Mouse (Mus musculus): ENCODE results near the gene Tnp1.

DNA sequence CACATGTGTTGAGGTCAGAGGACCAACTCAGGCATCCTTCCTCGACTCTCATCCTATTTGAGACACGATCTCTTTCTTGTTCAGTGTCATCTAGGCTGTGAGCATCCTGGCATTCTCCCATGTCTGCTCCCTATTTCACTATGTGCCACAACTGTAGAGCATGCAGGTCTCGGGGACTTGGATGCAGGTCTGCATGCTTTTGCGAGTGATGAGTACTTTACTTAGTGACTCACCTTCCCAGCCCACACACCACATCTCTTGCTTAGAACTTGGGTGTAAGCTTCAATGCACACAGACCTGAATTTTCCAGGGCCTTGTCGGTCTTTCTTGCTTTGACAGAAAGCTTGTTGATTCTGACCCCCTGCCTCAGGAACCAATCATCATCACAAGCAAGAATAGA lies 16.8 kb upstream of the Tnp1 start:
- TF ChIP-seq CTCF (IDR thresholded peaks at IDR 0.05; ENCODE audit: low read depth, low read length) (no peak), GATA2 (IDR thresholded peaks at IDR 0.05; ENCODE audit: borderline replicate concordance, low read depth, low read length) (no peak)

All from G1E (cell line).